Mouse (Mus musculus) MEL (cell line): ENCODE data around the gene Sort1. TPM values are rescaled to one million over a fixed set of nuclear protein-coding genes. Genes with fewer than 3 reads are reported as not detected.

Experiments used
- DNase-seq: peaks from one replicate; pipeline ENCODE4 v3.0.0; 2011; ENCODE audit warnings: low read depth, low spot score
- H3K27ac ChIP-seq: 2 replicates; pipeline ENCODE4 v1.5.1; 2012; ENCODE audit warnings: low read depth, mild to moderate bottlenecking, control low read depth, low read length, moderate library complexity; ENCODE audit not compliant: control insufficient read depth
- H3K27me3 ChIP-seq, 2 experiments: fragments of 150-350 bp in 1 of 2; sonication (generic) in 1 of 2; 2 replicates each; pipeline ENCODE4 v1.6.1; 2012; ENCODE audit warnings: low read length in 2 of 2, mild to moderate bottlenecking in 2 of 2, improper control_type of control experiment in 1 of 2, moderate library complexity in 1 of 2; ENCODE audit not compliant: insufficient read depth in 2 of 2, control insufficient read depth in 1 of 2
- H3K36me3 ChIP-seq, 2 experiments: 2 replicates each; pipeline ENCODE4 v1.6.1; 2012 to 2014; ENCODE audit warnings: low read length in 2 of 2, improper control_type of control experiment in 1 of 2, inconsistent platforms in 1 of 2, mild to moderate bottlenecking in 1 of 2; ENCODE audit not compliant: insufficient read depth in 2 of 2, control insufficient read depth in 1 of 2
- H3K4me1 ChIP-seq, 2 experiments: fragments of 150-350 bp in 1 of 2; sonication (generic) in 1 of 2; 2 replicates each; pipeline ENCODE4 v1.6.1; 2012; ENCODE audit warnings: low read length in 2 of 2, improper control_type of control experiment in 1 of 2, mild to moderate bottlenecking in 1 of 2; ENCODE audit not compliant: insufficient read depth in 2 of 2, control insufficient read depth in 1 of 2
- H3K4me3 ChIP-seq, 2 experiments: fragments of 150-350 bp in 1 of 2; sonication (generic) in 1 of 2; 2 replicates each; pipeline ENCODE4 v1.5.1; 2012; ENCODE audit warnings: low read depth in 2 of 2, low read length in 2 of 2, mild to moderate bottlenecking in 2 of 2, moderate library complexity in 2 of 2, control low read depth in 1 of 2, improper control_type of control experiment in 1 of 2; ENCODE audit not compliant: control insufficient read depth in 1 of 2, insufficient read depth in 1 of 2
- H3K79me2 ChIP-seq: 2 replicates; pipeline ENCODE4 v1.6.1; 2012; ENCODE audit warnings: mild to moderate bottlenecking, low read length, moderate library complexity; ENCODE audit not compliant: control insufficient read depth, poor library complexity, insufficient read depth
- H3K9ac ChIP-seq: 2 replicates; pipeline ENCODE4 v1.6.1; 2012; ENCODE audit warnings: low read depth, mild to moderate bottlenecking, control low read depth, low read length, moderate library complexity; ENCODE audit not compliant: control insufficient read depth, poor library complexity, severe bottlenecking
- H3K9me3 ChIP-seq: fragments of 150-350 bp; sonication (generic); replicated peaks from 2 replicates; pipeline ENCODE4 v1.6.1; 2012; ENCODE audit warnings: mild to moderate bottlenecking, low read length, improper control_type of control experiment, moderate library complexity; ENCODE audit not compliant: insufficient read depth
- HCFC1 ChIP-seq: IDR thresholded peaks from 2 replicates; pipeline ENCODE4 v1.6.1; 2012; ENCODE audit warnings: low read depth, mild to moderate bottlenecking, inconsistent platforms, low read length, improper control_type of control experiment, moderate library complexity
- KAT2A ChIP-seq: conservative IDR thresholded peaks from 2 replicates; pipeline ENCODE4 v1.6.1; 2012; ENCODE audit warnings: low read depth, low read length, improper control_type of control experiment, inconsistent platforms
- MAZ ChIP-seq: IDR thresholded peaks from 2 replicates; pipeline ENCODE4 v1.6.1; 2012; ENCODE audit warnings: low read depth, mild to moderate bottlenecking, inconsistent platforms, low read length, improper control_type of control experiment
- POLR2AphosphoS5 ChIP-seq: IDR thresholded peaks from 2 replicates; pipeline ENCODE4 v1.6.1; 2012; ENCODE audit warnings: low read depth, borderline replicate concordance, mild to moderate bottlenecking, inconsistent platforms, low read length, moderate library complexity, mixed read lengths
- TAL1 ChIP-seq: IDR thresholded peaks from 2 replicates; pipeline ENCODE4 v1.6.1; 2012; ENCODE audit warnings: mild to moderate bottlenecking, inconsistent platforms, low read length, moderate library complexity, mixed read lengths
- TCF12 ChIP-seq: IDR thresholded peaks from 2 replicates; pipeline ENCODE4 v1.6.1; 2014; ENCODE audit warnings: low read depth, mild to moderate bottlenecking, inconsistent platforms, low read length, improper control_type of control experiment, moderate library complexity
- UBTF ChIP-seq: IDR thresholded peaks from 2 replicates; pipeline ENCODE4 v1.6.1; 2012; ENCODE audit warnings: low read depth, mild to moderate bottlenecking, inconsistent platforms, low read length, improper control_type of control experiment, moderate library complexity, borderline replicate concordance; ENCODE audit not compliant: insufficient read depth
- ZKSCAN1 ChIP-seq: IDR thresholded peaks from 2 replicates; pipeline ENCODE4 v1.6.1; 2012; ENCODE audit warnings: low read depth, mild to moderate bottlenecking, inconsistent platforms, low read length, improper control_type of control experiment, moderate library complexity
- ZNF384 ChIP-seq: IDR thresholded peaks from 2 replicates; pipeline ENCODE4 v1.6.1; 2012; ENCODE audit warnings: low read depth, mild to moderate bottlenecking, inconsistent platforms, low read length, improper control_type of control experiment
- polyA plus RNA-seq, 2 experiments: library from polyadenylated mRNA; stranded (reverse) in 1 of 2; unstranded in 1 of 2; fragments of >175 nt in 1 of 2; fragments of >200 nt in 1 of 2; gene quantifications; 2 replicates each; pipeline versions ENCODE4 v1.2.1 to v1.2.4; 2012; ENCODE audit warnings: low replicate concordance in 2 of 2, low read depth in 1 of 2; ENCODE audit not compliant: insufficient read length in 2 of 2, insufficient read depth in 1 of 2, missing spikeins in 1 of 2
- total RNA-seq: library from RNA; depleted of rRNA; stranded (reverse); fragments of 300-350 nt; gene quantifications from 2 replicates; pipeline ENCODE4 v1.2.3, GENCODE M21; 2012

Gene Sort1
- total and polyA plus RNA-seq, 3 experiments: 10.2 to 28.3 (median 22.7) TPM

GRCm38 (mm10) chr3:108285078-108285711, 1.3 kb downstream of the Sort1 start:
- no peak for DNase-seq
- Histone ChIP-seq H3K9ac (peak overlapping the region; percentile 26; the same call in 1 of the 2 replicates), H3K9me3 (no peaks in the 10 kb centered on the region)
- TF ChIP-seq TAL1 (no peak), ZKSCAN1 (no peak), ZNF384 (no peak), MAZ (no peak), HCFC1 (no peak), TCF12 (no peak), UBTF (no peak), POLR2AphosphoS5 (no peak)
- TF ChIP-seq, all 39 proteins: peak for 0
- H3K4me1 ChIP-seq: peaks cover 0 to 4% of the 10 kb centered on the region in 2 experiments; a peak in 1 of 4 replicates
- peaks cover 0 to 3% of the 10 kb centered on the region in 2 experiments; a peak in 1 of 4 replicates for H3K36me3 ChIP-seq
- peak overlapping the region in 1 of 2 experiments; percentile 7; a peak in 2 of 4 replicates for H3K4me3 ChIP-seq
- no peak overlapping the region for H3K27ac ChIP-seq
- no peaks in the 10 kb centered on the region for H3K27me3 ChIP-seq
- H3K79me2 ChIP-seq: peaks cover 1% of the 10 kb centered on the region; the same call in 1 of the 2 replicates

- Histone ChIP-seq H3K4me1 (peaks cover 0 to 4% of the 10 kb centered on the region in 2 experiments; a peak in 1 of 4 replicates), H3K27me3 (no peaks in the 10 kb centered on the region), H3K79me2 (peaks cover 1% of the 10 kb centered on the region; the same call in 1 of the 2 replicates), H3K9ac (no peak overlapping the region), H3K36me3 (peaks cover 0 to 3% of the 10 kb centered on the region in 2 experiments; a peak in 1 of 4 replicates), H3K4me3 (no peak overlapping the region), H3K9me3 (no peaks in the 10 kb centered on the region), H3K27ac (no peak overlapping the region)
- no peak for DNase-seq
- TF ChIP-seq KAT2A: no peak
- TF ChIP-seq ZNF384: peak; percentile 94
These were observed 3.0 kb downstream of the Sort1 start for GRCm38 (mm10) chr3:108286671-108287439.
